Mouse (Mus musculus) embryonic facial prominence, embryonic 11.5 days (tissue): ENCODE results near the gene Aco2. TPM values are rescaled to one million over a fixed set of nuclear protein-coding genes. Genes with fewer than 3 reads are reported as not detected.

Experiments used
- ATAC-seq: fragments of 200-750 bp; cut with Nextera tagmentation; replicated peaks from 2 replicates; pipeline ENCODE4 v1.8.0; 2017; ENCODE audit warnings: low read depth; ENCODE audit not compliant: insufficient number of reproducible peaks, low FRiP score, low TSS enrichment
- DNase-seq: peaks from one replicate; pipeline ENCODE4 v3.0.0-alpha.2; 2015; ENCODE audit warnings: low spot score
- H3K27ac ChIP-seq: fragments of 300-500 bp; sonication (generic); replicated peaks from 2 replicates; pipeline ENCODE4 v1.5.1; 2014; ENCODE audit warnings: mild to moderate bottlenecking, low read depth, low read length, control low read depth
- H3K27me3 ChIP-seq: fragments of 300-500 bp; sonication (generic); 2 replicates; pipeline ENCODE4 v1.6.1; 2014; ENCODE audit warnings: mild to moderate bottlenecking, low read length, moderate library complexity, mixed read lengths; ENCODE audit not compliant: control insufficient read depth, insufficient read depth
- H3K36me3 ChIP-seq: fragments of 300-500 bp; sonication (generic); replicated peaks from 2 replicates; pipeline ENCODE4 v1.6.1; 2014; ENCODE audit warnings: low read depth, mild to moderate bottlenecking, low read length, moderate library complexity, mixed read lengths; ENCODE audit not compliant: control insufficient read depth, insufficient read depth
- H3K4me1 ChIP-seq: fragments of 300-500 bp; sonication (generic); 2 replicates; pipeline ENCODE4 v1.6.1; 2014; ENCODE audit warnings: low read length, mixed read lengths; ENCODE audit not compliant: control insufficient read depth, insufficient read depth
- H3K4me2 ChIP-seq: fragments of 300-500 bp; sonication (generic); 2 replicates; pipeline ENCODE4 v1.6.1; 2014; ENCODE audit warnings: low read depth, mild to moderate bottlenecking, control low read depth, low read length, moderate library complexity
- H3K4me3 ChIP-seq: fragments of 300-500 bp; sonication (generic); 2 replicates; pipeline ENCODE4 v1.5.1; 2014; ENCODE audit warnings: low read depth, low read length, control low read depth
- H3K9ac ChIP-seq: fragments of 300-500 bp; sonication (generic); replicated peaks from 2 replicates; pipeline ENCODE4 v1.6.1; 2014; ENCODE audit warnings: mild to moderate bottlenecking, control low read depth, low read length
- H3K9me3 ChIP-seq: fragments of 300-500 bp; sonication (generic); replicated peaks from 2 replicates; pipeline ENCODE4 v1.6.1; 2016; ENCODE audit warnings: mild to moderate bottlenecking, low read length, inconsistent platforms, mixed read lengths; ENCODE audit not compliant: control insufficient read depth
- WGBS: fragments of 180-500 bp; shearing (Covaris S2); extraction: QIAGEN DNeasy Blood & Tissue Kit; methylation state at CpG from one replicate; pipeline ENCODE4 v1.1.7; 2014; 5-methylcytosine and 5-hydroxymethylcytosine counted together
- polyA plus RNA-seq: library from polyadenylated mRNA; unstranded; fragments of >200 nt; fragmentation: Nextera tagmentation; extraction: Ambion mirVana; gene quantifications from 2 replicates; pipeline ENCODE4 v1.2.1, GENCODE M21; 2014

Gene Aco2
- polyA plus RNA-seq, 1 experiment from 2014 or later = 144 TPM

DNA sequence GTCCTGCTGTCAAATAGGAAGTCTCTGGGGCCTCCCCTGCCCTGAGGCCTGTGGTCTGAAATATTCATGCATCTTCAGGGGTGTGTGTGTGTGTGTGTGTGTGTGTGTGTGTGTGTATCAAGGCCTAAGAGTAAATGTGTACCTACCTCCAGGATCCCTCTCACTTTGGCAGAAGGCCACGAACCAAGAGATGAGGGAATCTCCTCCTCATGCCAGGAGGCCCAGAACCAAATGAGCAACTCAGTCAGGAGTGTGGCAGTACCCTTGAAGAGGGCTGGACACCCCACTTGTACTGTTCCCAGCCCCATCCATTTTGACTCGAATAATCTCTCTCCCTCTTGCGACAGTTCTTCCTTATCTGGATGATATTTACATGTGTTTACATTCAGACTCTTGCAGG lies 39.9 kb upstream of the Aco2 start:
- H3K4me2 ChIP-seq = no peak overlapping the region
- no peak overlapping the region for H3K4me3 ChIP-seq
- no peak overlapping the region for H3K27ac ChIP-seq
- ATAC-seq (no peak), DNase-seq (no peak)
- no peaks in the 10 kb centered on the region for H3K9me3 ChIP-seq
- H3K27me3 ChIP-seq = no peaks in the 10 kb centered on the region
- 0 out of 2 replicates have a peak, but pooled peaks cover 4% of the 10 kb centered on the region for H3K4me1 ChIP-seq
- 92% methylated on average over 3 of the region's 3 CpGs for WGBS
- no peaks in the 10 kb centered on the region for H3K36me3 ChIP-seq
- no peak overlapping the region for H3K9ac ChIP-seq

DNA sequence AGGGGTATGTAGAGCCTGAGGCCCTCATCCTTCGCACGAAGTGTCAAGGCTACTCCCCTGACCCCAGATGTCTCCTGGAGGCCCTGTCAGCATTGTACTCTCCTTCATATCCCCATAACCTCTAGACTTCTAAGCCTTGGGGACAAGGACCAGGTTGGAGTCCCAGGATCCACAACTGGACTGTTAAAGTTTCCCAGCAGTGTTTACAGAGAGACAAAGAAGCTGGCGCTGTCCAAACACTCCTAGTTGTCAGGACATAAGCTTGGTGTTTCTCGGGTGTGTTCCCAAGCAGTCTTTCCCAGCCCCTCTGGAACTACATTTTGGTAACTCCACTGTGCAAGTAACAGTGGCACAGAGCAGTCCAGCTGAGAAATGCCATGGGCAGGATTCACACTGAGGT lies 38.6 kb upstream of the Aco2 start:
- no peak for DNase-seq
- 78% methylated on average over 4 of the region's 4 CpGs for WGBS
- 0 out of 2 replicates have a peak, but pooled peaks cover 4% of the 10 kb centered on the region for H3K4me1 ChIP-seq
- H3K9ac ChIP-seq = no peak overlapping the region
- no peak overlapping the region for H3K4me3 ChIP-seq
- ATAC-seq = no peak
- H3K9me3 ChIP-seq = no peaks in the 10 kb centered on the region
- H3K27me3 ChIP-seq = no peaks in the 10 kb centered on the region
- H3K27ac ChIP-seq = no peak overlapping the region
- no peak overlapping the region for H3K4me2 ChIP-seq
- no peaks in the 10 kb centered on the region for H3K36me3 ChIP-seq

DNA sequence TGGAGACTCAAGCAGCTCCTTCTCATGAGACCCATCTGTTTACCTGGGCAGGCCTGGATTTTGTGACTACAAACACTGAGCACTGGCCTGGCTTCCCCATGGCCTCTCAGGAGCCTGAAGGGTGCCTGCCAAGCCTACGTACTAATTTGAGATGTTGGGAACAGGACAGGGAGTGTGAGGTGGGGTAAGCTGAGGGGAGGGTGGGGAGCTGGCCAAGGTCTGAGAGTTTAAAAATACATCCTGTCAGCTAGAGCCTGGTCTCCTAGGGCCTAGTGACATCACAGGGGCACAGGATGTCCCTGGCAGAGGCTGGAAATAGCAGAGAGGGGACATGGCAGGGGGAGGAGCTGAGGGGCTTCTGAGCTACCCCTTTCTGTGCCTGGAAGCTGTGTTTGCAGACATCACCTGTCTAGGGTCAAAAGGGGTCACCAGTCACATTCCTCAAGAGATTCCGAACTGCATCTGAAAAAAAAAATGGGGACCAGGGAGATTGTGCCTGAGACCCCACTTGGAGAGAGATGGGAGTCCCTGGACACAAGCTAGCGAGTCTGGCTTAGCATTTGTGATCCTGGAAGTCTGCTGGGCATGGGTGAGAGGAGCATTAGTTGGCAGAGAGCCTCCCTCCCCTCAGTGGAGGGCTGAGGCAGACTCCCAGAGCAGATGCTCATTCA lies 37.8 kb upstream of the Aco2 start:
- 41% methylated on average over 3 of the region's 3 CpGs for WGBS
- Histone ChIP-seq H3K9me3 (no peaks in the 10 kb centered on the region), H3K27me3 (no peaks in the 10 kb centered on the region), H3K4me3 (no peak overlapping the region), H3K27ac (no peak overlapping the region), H3K9ac (no peak overlapping the region), H3K36me3 (no peaks in the 10 kb centered on the region), H3K4me2 (no peak overlapping the region), H3K4me1 (0 out of 2 replicates have a peak, but pooled peaks cover 4% of the 10 kb centered on the region)
- DNase-seq (no peak), ATAC-seq (no peak)

DNA sequence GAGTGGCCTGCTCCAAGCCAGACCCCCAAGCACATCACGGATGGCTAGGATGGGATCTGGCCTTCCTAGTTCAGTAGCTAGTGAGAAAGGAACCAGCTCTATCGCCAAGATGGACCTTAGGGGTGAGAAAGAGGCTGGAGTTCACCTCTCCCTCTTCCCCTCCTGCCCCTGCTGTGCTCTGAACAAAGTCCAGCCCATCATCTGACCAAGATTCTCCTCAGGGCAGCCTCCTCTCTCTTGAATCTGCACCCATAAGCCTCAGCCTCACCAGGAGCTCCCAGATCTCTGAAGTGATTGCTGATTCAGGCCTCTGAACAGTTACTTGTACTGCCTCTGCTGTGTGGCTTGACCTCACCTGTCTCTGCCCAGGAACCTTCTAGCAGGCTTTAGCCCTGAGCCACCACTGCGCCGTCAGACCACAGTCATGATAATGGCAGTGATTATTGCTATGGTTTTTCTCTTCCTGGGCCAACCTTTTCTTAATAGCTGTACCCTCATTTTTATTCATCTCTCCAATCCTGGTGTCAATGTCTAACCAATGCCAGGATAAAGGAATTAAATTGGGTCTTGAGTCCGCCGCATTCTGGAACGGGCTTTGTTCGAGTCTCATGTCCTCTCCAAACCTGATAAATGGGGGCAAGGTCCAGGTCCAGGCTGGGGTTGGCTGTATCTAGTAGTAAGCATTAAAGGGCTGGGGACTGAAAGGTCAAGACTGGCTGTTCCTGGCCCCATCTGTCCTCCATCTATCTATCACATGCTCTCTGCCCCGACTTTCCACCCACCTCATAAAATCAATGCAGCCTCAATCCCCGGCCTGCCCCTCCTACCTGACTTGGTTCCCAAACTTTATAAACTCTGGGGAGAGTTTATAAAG lies 36.9 kb upstream of the Aco2 start:
- DNase-seq (no peak), ATAC-seq (no peak)
- Histone ChIP-seq H3K36me3 (no peaks in the 10 kb centered on the region), H3K4me3 (no peak overlapping the region), H3K9ac (no peak overlapping the region), H3K9me3 (no peaks in the 10 kb centered on the region), H3K4me1 (0 out of 2 replicates have a peak, but pooled peaks cover 4% of the 10 kb centered on the region), H3K4me2 (no peak overlapping the region), H3K27me3 (no peaks in the 10 kb centered on the region), H3K27ac (no peak overlapping the region)
- 70% methylated on average over 10 of the region's 10 CpGs for WGBS

DNA sequence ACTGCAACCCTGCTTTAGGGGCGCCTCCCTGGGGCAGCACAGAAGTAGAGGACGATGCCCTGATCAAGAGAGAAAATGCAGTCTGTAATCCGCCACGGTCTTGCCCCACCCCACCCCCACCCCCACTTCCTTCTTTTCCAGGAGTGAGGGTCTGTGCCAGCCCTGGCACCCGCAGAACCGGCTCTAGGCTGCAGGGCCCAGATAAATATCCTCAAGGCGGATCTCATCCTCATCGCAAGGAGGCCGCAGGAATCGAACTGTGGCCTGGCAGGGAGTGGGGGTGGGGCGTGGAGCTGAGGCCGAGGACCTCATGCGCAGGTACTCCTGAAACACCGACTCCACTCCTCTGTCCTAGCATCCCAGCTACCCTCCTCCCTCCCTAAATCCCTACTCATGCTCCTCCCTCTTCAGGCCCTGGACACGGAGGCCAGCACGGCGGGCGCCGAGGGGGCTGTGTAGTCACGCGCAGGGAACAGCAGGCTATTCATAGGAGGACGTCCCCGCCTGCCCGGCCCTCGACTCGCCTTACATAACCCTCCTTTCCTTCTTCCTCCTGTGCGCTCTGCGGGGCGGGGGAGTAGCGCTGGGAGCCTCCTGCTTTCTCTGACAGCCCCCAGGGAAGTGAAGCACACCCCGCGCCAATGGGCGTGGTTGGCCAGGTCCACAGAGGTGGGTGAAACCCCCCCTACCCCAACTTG lies 35.8 kb upstream of the Aco2 start:
- Histone ChIP-seq H3K36me3 (no peaks in the 10 kb centered on the region), H3K9ac (peak overlapping the region; percentile 23), H3K9me3 (no peaks in the 10 kb centered on the region), H3K4me1 (0 out of 2 replicates have a peak, but pooled peaks cover 4% of the 10 kb centered on the region), H3K4me2 (peak overlapping the region; percentile 28), H3K4me3 (peak overlapping the region; percentile 28), H3K27ac (no peak overlapping the region), H3K27me3 (no peaks in the 10 kb centered on the region)
- ATAC-seq = peak; percentile 79
- WGBS = under 1% methylated on average over 32 of the region's 33 CpGs
- peak; percentile 77 for DNase-seq

DNA sequence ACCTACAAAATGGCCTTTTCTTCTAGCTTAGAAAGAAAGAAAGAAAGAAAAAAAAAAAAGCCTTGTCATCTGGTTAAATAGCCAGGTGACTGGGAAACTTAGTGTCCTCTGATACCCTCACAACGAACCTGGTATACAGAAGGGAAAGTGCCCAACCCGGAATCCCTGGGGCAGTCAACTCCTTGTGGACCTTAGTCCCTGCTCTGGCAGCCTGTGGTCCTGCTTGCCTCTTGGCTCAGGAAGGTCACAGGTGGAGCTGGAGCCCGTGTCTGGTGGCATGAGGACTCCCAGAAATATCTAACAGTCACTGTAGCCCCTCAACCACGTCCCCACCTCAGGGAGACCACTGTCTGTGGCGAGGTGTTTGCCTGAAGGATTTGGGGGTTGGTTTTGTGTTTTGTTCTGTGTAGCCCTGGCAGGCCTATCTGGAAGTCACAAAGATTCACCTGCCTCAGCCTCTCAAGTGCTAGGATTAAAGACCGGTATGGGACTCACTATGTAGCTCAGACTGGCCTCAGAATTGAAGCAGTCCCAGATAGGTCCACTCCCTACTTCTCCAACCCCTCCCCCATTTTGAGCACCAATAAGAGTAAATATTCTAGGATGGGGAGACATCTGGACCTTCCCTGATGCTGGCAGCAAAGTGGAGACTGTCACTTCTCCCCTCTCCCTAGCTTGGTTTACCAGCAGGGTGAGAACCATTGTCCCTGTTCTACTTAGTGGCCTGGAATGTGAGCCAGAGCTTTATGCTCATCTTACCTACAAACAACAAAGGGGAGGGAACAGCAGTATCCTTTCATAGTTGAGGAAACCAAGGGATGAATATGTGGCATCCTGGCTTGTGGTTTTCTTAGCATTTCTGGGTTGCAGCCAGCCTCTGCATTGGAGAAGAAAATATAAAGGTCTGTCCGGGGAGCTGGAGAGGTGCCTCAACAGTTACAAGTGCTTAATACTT lies 34.9 kb upstream of the Aco2 start:
- no peaks in the 10 kb centered on the region for H3K9me3 ChIP-seq
- 0 out of 2 replicates have a peak, but pooled peaks cover 4% of the 10 kb centered on the region for H3K4me1 ChIP-seq
- 57% methylated on average over 7 of the region's 7 CpGs for WGBS
- no peak overlapping the region for H3K4me2 ChIP-seq
- H3K27me3 ChIP-seq = no peaks in the 10 kb centered on the region
- no peak overlapping the region for H3K9ac ChIP-seq
- ATAC-seq (no peak), DNase-seq (no peak)
- H3K27ac ChIP-seq = no peak overlapping the region
- H3K36me3 ChIP-seq = no peaks in the 10 kb centered on the region
- H3K4me3 ChIP-seq = no peak overlapping the region

DNA sequence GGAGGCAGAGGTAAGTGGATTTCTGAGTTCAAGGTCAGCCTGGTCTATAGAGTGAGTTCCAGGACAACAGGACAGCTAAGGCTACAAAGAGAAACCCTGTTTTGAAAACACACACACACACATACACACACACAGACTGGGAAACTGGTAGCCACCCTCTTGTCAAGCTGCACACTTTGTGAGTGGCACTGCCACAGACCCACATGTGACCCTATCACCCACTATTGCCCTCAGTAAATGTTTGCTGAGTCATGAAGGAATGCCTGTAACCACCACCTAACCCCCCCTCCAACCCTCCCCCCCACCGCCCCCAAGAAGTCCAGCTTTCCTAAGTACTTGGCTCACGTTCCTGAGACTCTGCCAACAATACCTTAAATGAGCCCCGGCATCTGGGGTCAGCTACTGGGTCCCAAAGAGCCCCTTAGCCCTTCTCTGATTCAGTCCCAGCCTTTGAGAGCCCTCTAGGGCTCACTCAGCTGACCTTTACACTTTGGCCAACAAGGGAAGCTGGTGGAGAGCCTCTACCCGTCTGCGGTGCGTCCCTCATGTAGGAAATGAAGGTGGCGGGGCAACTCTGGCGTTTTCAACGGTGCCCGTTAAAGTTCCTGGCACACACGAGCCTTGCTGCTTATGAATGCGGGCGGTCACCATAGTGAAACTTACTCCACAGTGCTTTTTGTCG lies 33.4 kb upstream of the Aco2 start:
- no peak overlapping the region for H3K27ac ChIP-seq
- H3K9me3 ChIP-seq = no peaks in the 10 kb centered on the region
- H3K4me1 ChIP-seq = 0 out of 2 replicates have a peak, but pooled peaks cover 4% of the 10 kb centered on the region
- H3K4me3 ChIP-seq = no peak overlapping the region
- DNase-seq (no peak), ATAC-seq (no peak)
- H3K4me2 ChIP-seq = no peak overlapping the region
- no peak overlapping the region for H3K9ac ChIP-seq
- no peaks in the 10 kb centered on the region for H3K36me3 ChIP-seq
- 76% methylated on average over 14 of the region's 14 CpGs for WGBS
- no peaks in the 10 kb centered on the region for H3K27me3 ChIP-seq
